Mouse (Mus musculus) MEL (cell line): Measurements from ENCODE around the gene C2cd2.

Experiments
- CHD2 ChIP-seq: IDR thresholded peaks from 2 replicates; pipeline ENCODE4 v1.6.1; 2011; ENCODE audit warnings: low read length, improper control_type of control experiment
- EP300 ChIP-seq, 2 experiments: IDR thresholded peaks; 2 replicates each; pipeline ENCODE4 v1.6.1; 2011; ENCODE audit warnings: improper control_type of control experiment in 2 of 2, low read length in 2 of 2, low read depth in 1 of 2, mild to moderate bottlenecking in 1 of 2
- POLR2AphosphoS2 ChIP-seq: IDR thresholded peaks from 2 replicates; pipeline ENCODE4 v1.6.1; 2011; ENCODE audit warnings: low read length, improper control_type of control experiment
- ZKSCAN1 ChIP-seq: IDR thresholded peaks from 2 replicates; pipeline ENCODE4 v1.6.1; 2012; ENCODE audit warnings: low read depth, mild to moderate bottlenecking, inconsistent platforms, low read length, improper control_type of control experiment, moderate library complexity
- ZNF384 ChIP-seq: IDR thresholded peaks from 2 replicates; pipeline ENCODE4 v1.6.1; 2012; ENCODE audit warnings: low read depth, mild to moderate bottlenecking, inconsistent platforms, low read length, improper control_type of control experiment

DNA sequence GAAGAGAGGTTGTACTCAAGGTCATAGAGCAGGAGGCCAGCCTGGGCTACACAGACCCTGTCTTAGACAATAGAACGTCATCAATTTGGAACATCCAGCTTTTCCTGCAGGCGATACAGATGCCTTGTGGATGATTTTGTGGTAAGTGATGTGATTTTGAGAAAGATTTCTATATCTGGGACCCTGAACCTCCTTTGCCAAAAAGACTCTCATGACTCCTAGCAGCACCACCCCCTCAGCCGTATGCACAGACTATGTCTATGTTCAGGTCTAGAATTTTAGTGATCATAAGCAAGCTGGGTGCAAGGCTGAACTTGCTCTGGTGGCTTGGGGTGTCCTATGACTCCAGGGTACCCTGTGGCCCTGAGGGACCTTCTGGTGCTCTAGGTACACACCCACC is 156.8 kb downstream of the C2cd2 start:
- no peak for TF ChIP-seq POLR2AphosphoS2
- no peak for TF ChIP-seq ZNF384
- TF ChIP-seq ZKSCAN1: no peak
- TF ChIP-seq EP300 (IDR thresholded peaks at IDR 0.05; ENCODE audit: low read depth in 1 of 2, low read length in 2 of 2): no peak
- no peak for TF ChIP-seq CHD2
